ENCODE assay signal across 8 mouse cellular contexts in the genomic region with DNA sequence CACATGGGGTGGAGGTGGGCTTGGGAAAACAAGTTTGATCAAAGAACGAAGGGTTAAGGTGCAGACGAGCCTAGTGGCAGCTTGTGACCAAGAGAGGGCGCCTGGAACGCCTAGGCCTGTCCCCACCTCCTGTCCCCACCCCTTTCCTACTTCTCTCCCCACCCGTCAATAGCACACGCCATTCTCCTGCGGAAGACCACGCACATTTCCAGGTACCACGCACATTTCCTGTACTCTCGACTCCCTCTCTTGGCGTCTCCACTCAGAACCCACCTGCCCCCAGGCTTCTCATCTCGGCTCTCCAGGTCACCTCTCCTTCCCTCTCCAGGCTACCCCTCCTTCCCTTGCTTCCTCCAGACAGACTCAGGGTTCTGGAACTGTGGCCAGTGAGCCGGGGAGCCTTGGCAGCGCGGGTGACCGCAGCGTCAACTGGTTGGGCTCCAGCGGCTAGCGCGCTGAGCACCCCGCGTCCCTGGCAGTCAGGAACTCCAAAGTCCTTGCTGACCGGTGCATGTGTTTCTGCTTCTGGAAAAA. TPM values are rescaled to one million over a fixed set of nuclear protein-coding genes. Genes with fewer than 3 reads are reported as not detected.
DNase-seq lines count a peak whose midpoint lies in the region; ATAC-seq and TF ChIP-seq lines count a peak whose summit lies in the region.

No protein-coding gene starts in this region.

- peak; percentile 78 for DNase-seq in CH12.LX (ENCODE audit: extremely low read depth)
- DNase-seq in kidney, postnatal 10 days: peak; percentile 87
- peak; percentile 78 to 85 for DNase-seq in lung, adult 18-20 months
- peak; percentile 59 for DNase-seq in testis, postnatal 14 days (ENCODE audit: low spot score)

- TF ChIP-seq POLR2A in CH12.LX (IDR thresholded peaks at IDR 0.05; ENCODE audit: low read depth, low read length): peak; percentile 59
- TF ChIP-seq POLR2A in bone marrow, adult 2 months (IDR thresholded peaks at IDR 0.05; ENCODE audit: borderline replicate concordance, control insufficient read depth, low read depth, low read length): no peak

- peak; percentile 48 to 80; a peak in 3 of 4 replicates for TF ChIP-seq CTCF in CH12.LX (conservative IDR thresholded peaks at IDR 0.05 in 1 of 2, IDR thresholded peaks at IDR 0.05 in 1 of 2; ENCODE audit: low read depth in 2 of 2, low read length in 2 of 2)
- peak; percentile 72 for TF ChIP-seq CTCF in bone marrow, adult 2 months (IDR thresholded peaks at IDR 0.05; ENCODE audit: control insufficient read depth, insufficient read depth, low read length)

- H3K4me2 ChIP-seq in CH12.LX (ENCODE audit: insufficient read depth, low read depth, poor library complexity, severe bottlenecking): peak overlapping the region; percentile 95
- H3K4me2 ChIP-seq in heart, embryonic 16.5 days (ENCODE audit: low read depth, low read length): peak overlapping the region; percentile 93
- peak overlapping the region; percentile 79 for H3K4me2 ChIP-seq in neural tube, embryonic 12.5 days (replicated peaks)

- peak; percentile 33; the same call in 1 of the 2 replicates for ATAC-seq in erythroid progenitor cell, adult 5-6 weeks (replicated peaks; ENCODE audit: low FRiP score, poor library complexity, severe bottlenecking)
- ATAC-seq in heart, embryonic 16.5 days (replicated peaks; ENCODE audit: extremely low read depth, insufficient read depth, low FRiP score): peak; percentile 53
- 0 out of 2 replicates have a peak, but pooled peaks have one; percentile 28 for ATAC-seq in neural tube, embryonic 12.5 days (ENCODE audit: low FRiP score, low read depth)

- H3K4me3 ChIP-seq in CH12.LX (replicated peaks in 1 of 3; ENCODE audit: low read depth in 2 of 3, low read length in 2 of 3, poor library complexity in 1 of 3): peak overlapping the region; percentile 62 to 74 (median 74)
- peak overlapping the region; percentile 42 for H3K4me3 ChIP-seq in bone marrow, adult 2 months (replicated peaks; ENCODE audit: control insufficient read depth, low read depth, low read length)
- peak overlapping the region; percentile 65 for H3K4me3 ChIP-seq in heart, embryonic 16.5 days (ENCODE audit: low read length)
- H3K4me3 ChIP-seq in neural tube, embryonic 12.5 days: peak overlapping the region; percentile 33

- peak overlapping the region; percentile 82 for H3K9ac ChIP-seq in CH12.LX (ENCODE audit: insufficient read depth, low read depth)
- peak overlapping the region; percentile 81 for H3K9ac ChIP-seq in heart, embryonic 16.5 days (ENCODE audit: low read length)
- H3K9ac ChIP-seq in neural tube, embryonic 12.5 days: peak overlapping the region; percentile 38; the same call in 1 of the 2 replicates

- dilution Hi-C loops in CH12.LX (cut with MboI; ENCODE audit: extremely low pct_ligation_motif_present, extremely low pct_unique_long_range_greater_than_20kb, low sequenced_read_pairs): no loop called here

- peaks cover 10 to 44% of the 10 kb centered on the region in 2 experiments for H3K4me1 ChIP-seq in CH12.LX (ENCODE audit: control insufficient read depth in 1 of 2, insufficient read depth in 2 of 2)
- peaks cover 3% of the 10 kb centered on the region; the same call in 1 of the 2 replicates for H3K4me1 ChIP-seq in bone marrow, adult 2 months (ENCODE audit: control insufficient read depth, insufficient read depth, low read length)
- peaks cover 34% of the 10 kb centered on the region for H3K4me1 ChIP-seq in heart, embryonic 16.5 days (ENCODE audit: control insufficient read depth, insufficient read depth, low read length)
- peaks cover 50% of the 10 kb centered on the region for H3K4me1 ChIP-seq in neural tube, embryonic 12.5 days

- no peak for TF ChIP-seq EP300 in CH12.LX (IDR thresholded peaks at IDR 0.05; ENCODE audit: low read length)

- H3K9me3 ChIP-seq in CH12.LX (replicated peaks; ENCODE audit: low read length): no peaks in the 10 kb centered on the region
- H3K9me3 ChIP-seq in heart, embryonic 16.5 days (replicated peaks; ENCODE audit: control insufficient read depth, low read length): no peaks in the 10 kb centered on the region
- no peaks in the 10 kb centered on the region for H3K9me3 ChIP-seq in neural tube, embryonic 12.5 days

- under 1% methylated on average over 23 of the region's 23 CpGs for WGBS in bone marrow, adult 2 months
- WGBS in heart, embryonic 16.5 days: under 1% methylated on average over 23 of the region's 23 CpGs
- 1% methylated on average over 23 of the region's 23 CpGs for WGBS in neural tube, embryonic 12.5 days

- in situ Hi-C loops in CH12.LX (cut with MboI; ENCODE audit: low pct_ligation_motif_present, low pct_unique_long_range_greater_than_20kb, low sequenced_read_pairs): no loop called here

- H3K27me3 ChIP-seq in CH12.LX (replicated peaks): no peaks in the 10 kb centered on the region
- no peaks in the 10 kb centered on the region for H3K27me3 ChIP-seq in heart, embryonic 16.5 days (ENCODE audit: control insufficient read depth, insufficient read depth, low read length)
- no peaks in the 10 kb centered on the region for H3K27me3 ChIP-seq in neural tube, embryonic 12.5 days (replicated peaks)

- TF ChIP-seq RAD21 in CH12.LX (IDR thresholded peaks at IDR 0.05; ENCODE audit: low read depth, low read length): peak; percentile 43

- no peaks in the 10 kb centered on the region for H3K79me2 ChIP-seq in CH12.LX (replicated peaks; ENCODE audit: control insufficient read depth, extremely low read depth, insufficient read depth, poor library complexity, severe bottlenecking)

- H3K36me3 ChIP-seq in CH12.LX (replicated peaks in 1 of 2; ENCODE audit: control insufficient read depth in 1 of 2, insufficient read depth in 1 of 2, low read length in 1 of 2): peaks cover 0 to 38% of the 10 kb centered on the region in 2 experiments
- H3K36me3 ChIP-seq in heart, embryonic 16.5 days (ENCODE audit: control insufficient read depth, insufficient read depth): no peaks in the 10 kb centered on the region
- H3K36me3 ChIP-seq in neural tube, embryonic 12.5 days: no peaks in the 10 kb centered on the region

- no peak overlapping the region for H3K27ac ChIP-seq in CH12.LX (ENCODE audit: insufficient read depth, low read depth)
- no peak overlapping the region for H3K27ac ChIP-seq in bone marrow, adult 2 months (ENCODE audit: control insufficient read depth, insufficient read depth, low read depth, low read length, poor library complexity)
- peak overlapping the region; percentile 83 for H3K27ac ChIP-seq in heart, embryonic 16.5 days (ENCODE audit: low read length)
- H3K27ac ChIP-seq in neural tube, embryonic 12.5 days: no peak overlapping the region

RNA-seq across cellular contexts. Expression of a gene that starts 1.1 kb away (rescaled TPM):
- total RNA-seq in CH12.LX (2012; rRNA removed) (20.4 and 20.6 TPM in 2 replicates), CH12.LX (2014; rRNA removed) (15.6 and 18.2 TPM in 2 replicates)
- 23.3 and 26.6 TPM in 2 replicates for polyA plus RNA-seq in CH12.LX (2012; ENCODE audit: insufficient read length, low read depth)
- polyA plus RNA-seq in bone marrow, adult 2 months (2011; ENCODE audit: insufficient read depth, insufficient read length, low replicate concordance, missing spikeins): 4.4 and 16.3 TPM in 2 replicates
- 3.2 and 3.4 TPM in 2 replicates for total RNA-seq in erythroid progenitor cell, adult 5-6 weeks (2015; ENCODE audit: low replicate concordance)
- 0.77 and 2.0 TPM in 2 replicates for total RNA-seq in erythroid progenitor cell, adult 5-6 weeks (2017; ENCODE audit: low replicate concordance)
- polyA plus RNA-seq in heart, embryonic 16.5 days (2015; fragmentation: Nextera tagmentation; extraction: Ambion mirVana): 60.5 and 61.0 TPM in 2 replicates
- 34.6 and 38.0 TPM in 2 replicates for polyA plus RNA-seq in neural tube, embryonic 12.5 days (2016; fragmentation: Nextera tagmentation; extraction: Ambion mirVana)

RNA-seq across cellular contexts. Expression of a gene that starts 1.3 kb away (rescaled TPM):
- total RNA-seq in CH12.LX (2012; rRNA removed) (3.9 and 5.3 TPM in 2 replicates), CH12.LX (2014; rRNA removed) (2.9 and 3.6 TPM in 2 replicates)
- 4.4 and 5.4 TPM in 2 replicates for polyA plus RNA-seq in CH12.LX (2012; ENCODE audit: insufficient read length, low read depth)
- 4.9 and 6.5 TPM in 2 replicates for polyA plus RNA-seq in bone marrow, adult 2 months (2011; ENCODE audit: insufficient read depth, insufficient read length, low replicate concordance, missing spikeins)
- total RNA-seq in erythroid progenitor cell, adult 5-6 weeks (2015; ENCODE audit: low replicate concordance): 1.3 TPM in 1 of 2 replicates, not detected in the other
- total RNA-seq in erythroid progenitor cell, adult 5-6 weeks (2017; ENCODE audit: low replicate concordance): 0.91 TPM in 1 of 2 replicates, not detected in the other
- 10.0 and 10.7 TPM in 2 replicates for polyA plus RNA-seq in heart, embryonic 16.5 days (2015; fragmentation: Nextera tagmentation; extraction: Ambion mirVana)
- 5.7 and 6.0 TPM in 2 replicates for polyA plus RNA-seq in neural tube, embryonic 12.5 days (2016; fragmentation: Nextera tagmentation; extraction: Ambion mirVana)

RNA-seq across cellular contexts. Expression of a gene that starts 4.5 kb away (rescaled TPM):
- total RNA-seq in CH12.LX (2012; rRNA removed) (41.3 and 44.1 TPM in 2 replicates), CH12.LX (2014; rRNA removed) (34.5 and 44.0 TPM in 2 replicates)
- polyA plus RNA-seq in CH12.LX (2012; ENCODE audit: insufficient read length, low read depth): 51.9 and 54.2 TPM in 2 replicates
- polyA plus RNA-seq in bone marrow, adult 2 months (2011; ENCODE audit: insufficient read depth, insufficient read length, low replicate concordance, missing spikeins): 7.3 and 19.2 TPM in 2 replicates
- 9.2 TPM in 1 of 2 replicates, not detected in the other for total RNA-seq in erythroid progenitor cell, adult 5-6 weeks (2015; ENCODE audit: low replicate concordance)
- total RNA-seq in erythroid progenitor cell, adult 5-6 weeks (2017; ENCODE audit: low replicate concordance): not detected in 2 replicates
- 64.8 and 69.9 TPM in 2 replicates for polyA plus RNA-seq in heart, embryonic 16.5 days (2015; fragmentation: Nextera tagmentation; extraction: Ambion mirVana)
- 358 and 362 TPM in 2 replicates for polyA plus RNA-seq in neural tube, embryonic 12.5 days (2016; fragmentation: Nextera tagmentation; extraction: Ambion mirVana)

RNA-seq across cellular contexts. Expression of a gene that starts 10.4 kb away (rescaled TPM):
- total RNA-seq in CH12.LX (2012; rRNA removed) (76.9 and 77.6 TPM in 2 replicates), CH12.LX (2014; rRNA removed) (51.9 and 55.6 TPM in 2 replicates)
- polyA plus RNA-seq in CH12.LX (2012; ENCODE audit: insufficient read length, low read depth): 103 and 106 TPM in 2 replicates
- polyA plus RNA-seq in bone marrow, adult 2 months (2011; ENCODE audit: insufficient read depth, insufficient read length, low replicate concordance, missing spikeins): 9.5 and 15.5 TPM in 2 replicates
- total RNA-seq in erythroid progenitor cell, adult 5-6 weeks (2015; ENCODE audit: low replicate concordance): 2.9 TPM in 1 of 2 replicates, not detected in the other
- 0.30 and 0.39 TPM in 2 replicates for total RNA-seq in erythroid progenitor cell, adult 5-6 weeks (2017; ENCODE audit: low replicate concordance)
- polyA plus RNA-seq in heart, embryonic 16.5 days (2015; fragmentation: Nextera tagmentation; extraction: Ambion mirVana): 27.5 and 27.8 TPM in 2 replicates
- polyA plus RNA-seq in neural tube, embryonic 12.5 days (2016; fragmentation: Nextera tagmentation; extraction: Ambion mirVana): 31.0 and 32.7 TPM in 2 replicates

RNA-seq across cellular contexts. Expression of a gene that starts 17.2 kb away (rescaled TPM):
- total RNA-seq in CH12.LX (2012; rRNA removed) (0.04 TPM in 1 of 2 replicates, not detected in the other), CH12.LX (2014; rRNA removed) (not detected in 2 replicates)
- polyA plus RNA-seq in CH12.LX (2012; ENCODE audit: insufficient read length, low read depth): 0.11 and 0.20 TPM in 2 replicates
- polyA plus RNA-seq in bone marrow, adult 2 months (2011; ENCODE audit: insufficient read depth, insufficient read length, low replicate concordance, missing spikeins): not detected in 2 replicates
- total RNA-seq in erythroid progenitor cell, adult 5-6 weeks (2015; ENCODE audit: low replicate concordance): not detected in 2 replicates
- not detected in 2 replicates for total RNA-seq in erythroid progenitor cell, adult 5-6 weeks (2017; ENCODE audit: low replicate concordance)
- polyA plus RNA-seq in heart, embryonic 16.5 days (2015; fragmentation: Nextera tagmentation; extraction: Ambion mirVana): 0.13 and 0.16 TPM in 2 replicates
- polyA plus RNA-seq in neural tube, embryonic 12.5 days (2016; fragmentation: Nextera tagmentation; extraction: Ambion mirVana): 0.52 and 0.66 TPM in 2 replicates
